Mouse (Mus musculus) spleen, postnatal 36 days (tissue): ENCODE measurements around the gene Fgfr2.

Experiments
- DNase-seq, 2 experiments: peaks; one replicate each; pipeline ENCODE4 v3.0.0; 2022; ENCODE audit warnings: low spot score in 2 of 2, mixed read lengths in 1 of 2

The Fgfr2 gene

DNA sequence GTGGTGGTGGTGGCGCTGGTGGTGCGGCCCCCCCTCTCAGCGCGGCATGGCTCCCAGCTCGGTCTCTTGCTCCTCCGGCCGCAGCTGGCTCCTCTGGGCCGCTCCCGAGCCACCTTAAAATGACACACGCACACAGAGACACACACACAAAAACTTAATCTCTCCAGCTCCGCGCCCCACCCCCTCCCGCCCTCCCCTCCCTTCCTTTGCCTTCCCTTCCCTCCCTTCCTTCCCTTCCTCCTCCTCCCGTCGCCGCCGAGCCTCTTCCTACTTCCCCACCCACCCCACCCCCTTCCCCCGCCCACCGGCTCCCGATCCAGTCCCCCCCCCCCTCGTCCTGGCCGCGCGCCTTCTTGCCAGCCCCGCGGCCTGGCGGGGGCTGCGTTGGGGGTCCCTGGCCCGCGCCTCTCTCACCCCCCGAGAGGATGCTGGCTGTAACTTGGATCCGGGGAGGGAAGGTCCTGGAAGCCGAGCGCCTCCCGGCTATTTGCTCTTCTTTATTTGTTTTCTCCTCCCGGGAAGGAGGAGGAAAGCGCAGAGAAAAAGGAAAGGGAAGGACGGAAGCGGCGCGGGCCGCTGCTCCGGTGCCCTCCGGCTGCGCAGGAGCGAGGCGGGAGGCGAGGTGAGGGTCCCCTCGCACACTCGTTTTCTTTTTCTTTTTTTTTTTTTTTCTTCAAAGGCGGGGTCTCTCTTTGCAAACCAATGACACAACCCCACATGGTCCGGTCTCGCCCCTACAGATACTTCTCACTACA is at the start of gene Fgfr2:
Gene Fgfr2 (minus strand): TSS at position 107 of the 755 bp plus-strand sequence.
- peak in 1 of 2 experiments; percentile 11 for DNase-seq

DNA sequence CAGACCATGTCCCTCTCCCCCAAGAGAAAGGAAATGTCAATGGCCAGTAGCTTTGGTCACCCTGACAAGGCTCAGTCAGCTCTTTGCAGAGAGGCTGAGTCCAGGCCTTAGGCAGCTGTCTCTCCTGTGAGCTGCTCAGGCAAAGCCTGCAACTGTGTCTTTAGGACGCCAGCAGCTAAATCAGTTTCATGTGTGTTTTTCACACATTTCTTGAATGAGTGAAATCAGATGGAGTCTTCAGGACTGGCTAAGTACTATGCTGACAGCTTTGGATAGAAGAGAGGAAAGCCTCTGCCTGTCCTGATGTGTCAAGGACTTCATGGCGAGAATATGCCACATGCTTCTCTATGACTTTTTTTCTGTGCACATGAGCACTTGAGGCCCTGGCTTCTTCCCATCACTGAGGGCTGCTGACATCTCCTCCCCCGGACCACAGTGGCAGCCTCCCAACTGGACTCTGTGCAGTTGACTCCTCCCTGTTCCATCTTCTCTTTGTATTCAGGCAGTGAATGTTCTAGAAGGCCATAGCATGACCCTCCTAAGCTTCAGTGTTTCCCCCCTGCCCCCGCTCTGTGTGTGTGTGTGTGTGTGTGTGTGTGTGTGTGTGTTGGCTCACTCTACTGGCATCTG is 48.4 kb upstream of the Fgfr2 start:
- peak in 1 of 2 experiments; percentile 11 for DNase-seq

DNA sequence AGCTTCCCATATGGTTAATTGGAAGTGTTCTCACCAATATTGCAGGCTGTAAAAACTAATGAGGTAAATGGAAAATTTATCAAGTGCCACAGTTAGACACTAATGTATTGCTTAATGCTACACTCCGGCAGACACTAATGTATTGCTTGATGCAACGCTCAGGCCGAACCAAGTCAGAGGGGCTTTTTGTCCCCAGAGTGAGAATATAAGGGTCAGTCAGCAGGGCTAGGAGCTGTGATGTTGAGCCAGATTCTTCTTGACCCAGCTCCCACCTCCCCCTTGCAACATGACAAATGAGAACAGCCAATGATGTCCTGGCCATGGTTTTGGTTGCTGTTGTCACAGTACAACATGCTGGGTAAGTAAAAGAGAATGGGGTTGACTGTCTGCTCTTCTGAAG is 45.8 kb upstream of the Fgfr2 start:
- no peak for DNase-seq

DNA sequence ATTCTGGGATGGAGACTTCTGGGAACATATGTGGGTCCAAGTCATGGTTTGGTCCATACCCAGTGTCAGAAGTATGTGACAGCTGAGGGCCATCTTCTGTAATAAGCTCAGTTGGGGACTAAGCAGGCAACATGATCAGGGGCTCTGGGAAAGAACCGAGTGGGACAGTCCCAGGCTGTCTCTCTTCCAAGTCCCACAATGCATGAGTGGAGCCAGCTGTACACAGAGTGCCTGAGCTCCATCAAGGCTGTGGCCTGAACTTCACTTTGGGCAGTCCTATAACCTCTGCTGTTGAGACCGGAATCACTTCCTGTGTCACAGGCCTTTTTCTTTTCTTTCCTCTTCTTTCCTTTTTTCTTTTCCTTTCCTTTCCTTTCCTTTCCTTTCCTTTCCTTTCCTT is 44.8 kb upstream of the Fgfr2 start:
- DNase-seq: no peak

DNA sequence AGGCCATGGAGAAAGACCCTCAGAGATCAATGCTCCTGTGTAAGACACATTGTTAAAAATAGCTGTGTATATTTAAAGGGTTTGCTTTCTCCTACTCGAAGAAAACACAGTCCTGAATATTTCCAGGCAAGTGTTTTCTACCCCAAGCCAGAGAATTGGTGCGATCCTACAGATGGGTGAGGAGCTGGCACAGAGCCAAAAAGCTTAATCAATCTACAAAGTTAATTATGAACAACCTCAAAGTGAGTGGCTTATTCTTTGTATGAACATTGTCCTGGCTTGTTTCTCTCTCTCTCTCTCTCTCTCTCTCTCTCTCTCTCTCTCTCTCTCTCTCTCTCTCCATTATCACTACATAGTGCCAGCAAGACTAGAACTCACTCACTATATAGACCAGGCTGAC is 41.6 kb upstream of the Fgfr2 start:
- DNase-seq: no peak

DNA sequence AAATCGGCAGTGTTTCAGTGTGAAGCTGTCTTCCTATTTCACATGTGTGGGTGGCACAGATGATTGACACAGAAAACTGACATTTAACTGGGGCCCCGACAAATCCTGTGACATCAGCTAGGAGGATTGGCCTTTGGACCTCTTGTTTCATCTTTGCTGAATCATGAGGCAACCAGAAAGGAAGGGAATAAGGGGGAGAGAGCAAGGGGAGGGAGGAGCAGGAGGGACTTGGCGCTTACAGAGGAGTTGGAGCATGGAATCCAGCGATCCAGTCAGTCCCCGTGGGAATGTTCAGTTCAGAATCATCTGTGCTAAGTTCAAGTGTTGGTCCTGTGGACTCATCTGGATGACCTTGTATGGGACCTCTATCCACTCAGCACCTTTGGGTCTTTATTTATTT is 39.9 kb upstream of the Fgfr2 start:
- no peak for DNase-seq

DNA sequence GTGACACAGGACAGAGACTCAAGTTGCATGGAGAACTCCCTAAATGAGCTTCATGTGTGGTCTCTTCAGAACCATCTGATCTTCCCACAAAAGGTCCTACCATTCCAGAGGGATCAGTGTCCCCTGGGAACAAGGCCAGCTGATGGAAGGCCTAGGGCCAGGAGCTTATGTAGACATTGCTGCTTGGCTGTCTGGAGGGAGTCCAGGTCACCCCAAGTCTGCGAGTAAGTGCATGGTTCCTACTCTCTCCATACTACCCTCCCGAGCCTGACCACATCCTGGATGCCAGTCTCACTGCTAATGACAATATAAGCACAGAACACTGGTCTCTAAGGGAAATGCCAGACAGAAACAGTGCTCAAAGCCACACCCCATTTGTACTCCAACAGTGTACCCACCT is 39.0 kb upstream of the Fgfr2 start:
- no peak for DNase-seq

DNA sequence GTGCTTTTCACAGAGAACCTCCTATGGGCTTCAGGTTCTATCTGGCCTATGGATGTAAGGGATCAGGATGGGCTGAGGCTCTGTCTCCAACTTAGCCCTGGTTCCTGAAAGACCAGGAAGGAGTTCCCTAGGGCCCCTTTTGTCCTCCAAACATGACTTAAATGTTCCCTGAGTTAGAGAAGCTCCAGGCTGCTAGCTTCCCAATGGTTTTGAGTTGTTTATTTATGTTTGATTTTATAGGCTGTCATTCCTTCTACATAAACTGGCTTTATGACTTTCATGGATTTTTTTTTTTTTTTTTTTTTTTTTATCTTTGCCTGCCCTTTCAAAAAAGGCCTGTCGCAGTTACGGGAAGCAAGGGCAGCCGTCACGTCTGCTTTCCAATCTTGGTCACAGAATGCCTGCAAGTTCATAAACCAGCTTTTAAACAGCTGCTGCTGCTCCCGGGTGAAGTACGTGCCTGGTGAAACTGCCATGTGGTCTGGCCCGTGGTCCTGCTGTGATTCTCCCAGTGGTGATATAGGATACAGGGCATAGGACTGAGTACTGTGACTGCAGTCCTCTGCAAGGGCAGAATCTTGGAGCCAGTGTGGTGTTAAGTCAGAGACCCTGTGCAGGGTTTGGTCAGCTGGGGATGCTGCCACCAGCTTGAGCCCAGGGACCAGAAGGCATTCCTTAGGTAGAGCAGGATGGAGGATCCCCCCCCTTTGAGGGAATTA is 38.4 kb upstream of the Fgfr2 start:
- no peak for DNase-seq

DNA sequence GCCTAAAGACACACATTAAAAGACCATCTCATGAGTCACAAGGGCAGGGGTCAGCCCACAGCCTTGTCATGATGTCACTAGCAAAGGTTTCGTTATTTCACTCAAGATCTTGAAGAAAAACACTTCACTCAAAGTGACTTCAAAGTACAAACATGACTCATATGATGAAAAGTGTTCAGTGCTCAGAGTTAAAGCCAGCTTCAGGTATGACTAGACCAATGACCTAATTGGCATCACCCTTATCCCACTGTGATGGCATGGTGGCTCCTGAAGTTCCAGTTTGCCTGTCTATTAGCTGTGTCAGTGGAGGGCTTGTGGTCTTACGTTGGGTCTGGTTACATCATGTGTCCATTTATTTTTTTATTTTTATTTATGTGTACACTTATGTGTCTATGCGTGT is 36.4 kb upstream of the Fgfr2 start:
- DNase-seq: no peak

DNA sequence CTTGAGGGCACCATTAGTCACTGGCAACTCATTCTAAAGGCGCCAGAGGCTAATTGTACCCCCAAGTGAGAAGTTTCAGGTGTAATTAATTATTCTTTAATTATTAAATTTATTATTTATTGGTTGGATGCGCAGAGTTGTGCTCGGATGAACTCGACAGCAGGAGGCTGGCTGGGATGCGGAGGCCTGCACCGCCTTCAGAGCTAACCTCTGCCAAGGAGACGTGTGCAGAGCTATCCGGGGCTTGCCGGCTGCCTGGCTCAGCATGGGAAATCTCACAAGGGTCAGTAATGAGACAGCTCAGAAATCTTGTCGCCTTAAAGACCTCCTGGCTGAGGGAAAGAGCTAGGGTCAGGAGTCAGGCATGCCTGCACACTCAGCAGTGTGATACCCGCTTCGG is 32.5 kb upstream of the Fgfr2 start:
- DNase-seq: no peak

DNA sequence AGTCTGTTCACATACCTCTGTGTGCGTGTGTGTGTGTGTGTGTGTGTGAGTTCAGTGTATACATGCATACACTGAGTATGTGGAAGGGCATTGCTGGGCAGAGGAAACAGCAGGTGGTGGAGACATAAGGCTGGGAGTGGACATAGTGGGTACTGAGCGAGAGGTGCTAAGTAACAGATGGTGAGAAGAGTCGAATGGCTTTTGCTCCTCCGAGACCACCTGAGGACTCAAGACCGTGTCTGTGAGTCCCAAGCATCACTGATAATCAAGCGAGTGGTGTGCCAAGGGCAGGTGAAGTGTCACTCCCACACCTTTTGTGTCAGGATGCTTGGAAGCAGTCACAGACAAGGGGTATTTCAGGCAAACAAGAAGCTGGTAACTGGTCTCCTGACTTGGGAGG is 31.7 kb upstream of the Fgfr2 start:
- no peak for DNase-seq

DNA sequence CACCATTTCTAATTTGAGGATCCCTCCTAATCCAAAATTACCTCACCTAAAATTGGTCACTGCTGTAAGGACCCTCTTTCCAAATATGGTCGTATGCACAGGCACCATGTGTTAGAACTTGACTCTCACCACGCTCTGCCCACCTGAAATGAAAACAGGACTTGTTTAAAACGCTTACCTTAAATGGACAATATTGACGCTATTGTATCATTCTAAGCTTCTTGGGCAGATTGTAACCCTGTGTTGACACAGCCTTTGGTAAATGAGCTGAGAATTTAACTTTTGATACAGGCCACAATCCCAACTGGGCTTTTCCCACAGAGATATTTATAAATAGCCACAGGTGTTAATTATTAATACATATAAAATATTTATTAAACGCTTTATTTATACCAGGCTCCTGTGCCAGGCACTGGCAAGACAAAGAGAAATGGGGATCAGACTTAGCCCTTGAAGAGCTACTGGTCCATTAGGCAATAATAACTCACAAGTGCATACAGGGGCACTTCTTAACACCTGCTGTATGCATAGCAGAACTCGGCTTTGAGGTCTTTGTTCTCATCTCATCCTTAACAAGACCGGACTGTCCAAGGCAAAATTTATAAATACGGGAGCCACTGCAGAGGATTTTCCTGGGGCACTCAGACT is 16.7 kb upstream of the Fgfr2 start:
- no peak for DNase-seq

DNA sequence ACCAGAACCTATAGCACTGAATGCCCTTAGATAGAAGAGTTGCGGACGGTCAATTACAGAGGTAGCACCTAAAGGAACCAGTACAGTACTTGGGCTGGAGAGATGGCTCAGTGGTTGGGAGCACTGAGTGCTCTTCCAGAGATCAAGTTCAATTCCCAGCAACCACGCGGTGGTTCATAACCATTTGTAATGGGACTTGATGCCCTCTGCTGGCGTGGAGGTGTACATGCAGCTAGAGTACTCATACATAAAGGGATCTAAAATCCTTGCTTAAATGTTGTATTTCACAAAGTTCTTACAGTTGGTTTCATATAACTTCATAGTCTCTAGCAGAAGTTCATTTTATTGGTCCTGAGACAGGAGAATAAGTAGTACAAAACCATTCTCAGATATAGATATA is 10.4 kb upstream of the Fgfr2 start:
- no peak for DNase-seq

DNA sequence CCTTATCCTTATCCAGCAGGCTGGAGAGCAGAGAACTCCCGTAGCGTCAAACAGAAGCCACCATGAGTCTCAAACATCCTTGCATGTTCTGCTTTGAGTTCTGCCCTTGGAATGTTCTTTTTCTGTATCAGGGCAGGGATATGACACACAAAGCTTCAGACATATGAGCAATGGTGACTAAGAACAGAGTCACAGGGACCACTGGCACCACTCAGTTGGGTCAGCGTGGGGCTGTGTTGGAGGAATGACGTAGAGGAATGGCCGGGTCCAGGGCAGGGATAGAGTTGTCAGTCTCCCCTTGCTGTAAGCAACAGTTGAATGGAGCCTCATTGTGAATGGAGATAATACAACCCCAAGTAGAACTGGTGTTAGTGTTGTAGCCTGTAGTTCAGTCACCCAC is 9.6 kb upstream of the Fgfr2 start:
- no peak for DNase-seq

DNA sequence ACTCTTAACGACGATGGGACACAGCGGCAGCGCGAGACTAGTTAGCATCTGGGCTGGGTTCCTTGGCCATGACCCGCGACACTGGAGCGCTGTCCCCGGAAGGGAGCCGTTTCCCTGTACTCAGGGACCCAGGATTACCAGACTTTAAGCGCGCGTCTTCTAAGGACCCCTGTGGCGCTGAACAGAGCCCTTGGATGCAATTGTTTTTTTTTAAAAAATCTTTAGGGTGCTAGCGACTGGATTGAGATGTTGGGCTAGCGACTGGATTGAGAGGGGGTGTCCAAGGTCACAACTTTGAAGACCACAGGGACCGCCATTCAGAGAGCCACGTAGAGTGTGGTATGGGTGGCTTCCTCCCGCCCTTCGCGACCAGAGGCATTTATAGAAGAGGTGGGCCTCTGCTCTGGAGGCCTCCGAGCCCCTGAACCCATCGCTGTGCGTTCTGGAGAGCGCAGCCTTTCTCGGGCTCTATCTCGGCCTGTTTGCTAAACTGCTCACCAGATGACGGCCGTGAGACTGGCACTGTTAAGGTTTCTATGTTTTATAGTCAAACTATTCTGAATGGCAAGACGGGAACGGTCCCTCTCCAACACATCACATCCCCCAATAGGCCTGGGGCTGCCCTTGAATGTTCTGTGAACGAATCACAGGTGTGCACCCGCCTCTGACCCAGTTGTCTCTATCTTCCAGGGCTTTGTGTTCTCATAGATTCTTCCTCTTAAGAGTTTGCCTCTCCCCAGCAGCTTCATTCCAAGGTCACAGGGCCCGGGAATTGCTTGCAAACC is 1.7 kb upstream of the Fgfr2 start:
- no peak for DNase-seq

DNA sequence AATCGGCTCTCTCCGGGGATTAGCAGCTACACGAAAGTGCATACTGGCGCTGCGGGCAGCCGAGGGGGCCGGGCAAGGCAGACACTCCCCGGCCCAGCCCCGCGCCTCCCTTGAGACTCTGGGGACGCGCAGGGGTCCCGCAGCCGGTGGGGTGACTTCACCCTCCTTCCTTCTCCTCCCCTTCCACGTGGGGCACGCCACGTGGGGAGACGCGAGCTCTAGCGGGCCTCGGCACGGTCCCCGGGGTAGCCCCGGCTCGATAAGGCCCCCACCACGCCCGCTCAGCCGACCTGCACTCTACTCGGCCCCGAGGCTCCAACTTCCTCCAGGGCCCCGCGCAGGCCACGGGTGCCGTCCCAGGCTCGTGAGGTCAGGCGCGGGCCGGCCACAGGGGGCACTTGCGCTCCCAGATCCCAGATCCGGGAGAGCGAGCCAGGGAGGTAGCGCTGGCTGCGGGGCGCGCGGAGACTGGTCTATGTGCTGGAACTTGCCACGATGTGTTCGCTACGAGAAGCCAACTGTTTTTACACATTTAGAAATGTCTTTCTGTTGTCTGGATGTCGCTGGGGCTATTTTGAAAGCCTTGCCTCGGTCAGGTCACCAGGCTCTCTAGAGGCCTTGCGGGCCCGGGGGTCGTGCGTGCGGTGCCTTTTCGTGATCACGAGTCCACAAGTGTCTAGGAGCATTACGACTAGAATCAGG is 1.0 kb upstream of the Fgfr2 start, which contains the start of gene Ctbp2:
Gene Ctbp2 (minus strand): TSS at position 356 of the 702 bp plus-strand sequence.
- peak; percentile 33 to 46 for DNase-seq

DNA sequence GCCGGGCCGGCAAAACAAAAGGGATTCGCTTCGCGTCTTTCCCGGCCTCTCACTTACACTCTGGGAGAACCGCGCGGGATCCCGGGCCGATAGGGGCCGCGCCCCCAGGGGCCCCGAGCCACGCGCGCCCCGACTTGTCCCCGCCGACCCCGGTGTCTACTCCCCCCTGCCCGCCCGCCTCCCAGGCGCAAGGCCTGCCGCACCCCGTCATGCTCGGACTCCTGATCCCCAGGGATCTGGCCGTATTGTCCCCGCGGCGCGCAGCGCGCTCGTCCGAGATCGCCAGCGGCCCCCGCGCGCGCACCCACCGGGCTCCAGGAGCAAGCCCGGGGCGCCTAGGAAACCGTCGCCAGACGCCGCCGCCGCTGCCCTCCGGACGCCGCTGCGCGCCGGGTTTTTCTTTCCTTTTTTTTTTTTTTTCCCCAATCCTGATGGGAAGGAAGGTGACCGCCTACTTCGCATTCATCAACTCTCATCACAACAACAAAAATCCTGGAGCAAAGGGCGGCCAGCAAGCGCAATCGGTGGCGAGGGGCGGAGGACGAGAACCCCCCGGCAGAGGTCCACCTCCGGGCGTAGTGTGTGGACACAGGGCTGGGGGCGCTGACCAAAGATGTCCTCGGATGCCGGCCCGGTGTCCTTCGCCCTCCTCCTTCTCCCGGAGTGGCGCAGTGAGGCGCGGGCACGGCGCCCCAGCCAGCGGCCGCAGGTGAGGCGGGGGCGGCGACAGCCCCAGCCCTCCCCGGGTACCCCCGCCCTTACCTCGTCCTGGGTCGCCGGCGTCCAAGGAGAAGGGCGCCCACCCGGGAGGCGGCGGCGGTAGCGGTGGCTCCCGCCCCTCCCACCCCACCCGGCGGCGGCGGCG is 539 bp downstream of the Fgfr2 start:
- peak in 1 of 2 experiments; percentile 4 for DNase-seq

DNA sequence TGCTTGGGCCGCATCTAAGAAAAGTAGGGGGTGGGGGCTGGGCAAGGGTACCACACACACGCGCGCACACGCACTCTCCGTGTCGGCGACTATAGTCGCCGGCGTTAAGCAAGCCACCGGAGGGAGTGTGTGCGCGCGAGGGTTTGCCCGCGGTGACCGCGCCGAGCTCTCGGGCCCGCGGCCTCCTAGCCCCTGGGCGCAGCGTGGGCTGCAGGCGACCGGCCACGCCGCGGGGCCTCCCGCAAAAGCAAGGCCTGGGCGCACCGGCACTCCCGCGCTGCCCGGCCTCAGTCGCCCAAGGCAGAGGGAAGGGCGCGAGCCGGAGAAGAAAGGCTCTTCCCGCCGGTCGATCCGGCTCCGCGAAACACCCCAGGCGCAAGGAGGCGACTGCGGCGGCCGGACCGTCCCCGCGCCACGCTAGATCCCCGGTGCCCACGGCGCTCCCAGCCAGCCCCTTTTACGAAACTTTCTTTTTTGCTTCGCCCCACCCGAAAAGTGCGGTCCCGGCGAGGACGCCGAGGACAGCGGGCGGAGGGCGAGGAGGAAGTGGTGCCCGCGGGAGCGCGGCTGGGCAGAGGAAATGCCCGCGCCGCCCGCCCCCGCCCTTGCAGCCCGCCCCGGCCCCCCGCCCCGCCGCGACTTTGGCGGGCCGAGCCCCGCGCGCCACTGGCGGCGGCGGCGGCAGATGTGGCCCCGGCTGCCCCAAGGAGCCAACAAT is 1.3 kb downstream of the Fgfr2 start:
- DNase-seq: no peak

DNA sequence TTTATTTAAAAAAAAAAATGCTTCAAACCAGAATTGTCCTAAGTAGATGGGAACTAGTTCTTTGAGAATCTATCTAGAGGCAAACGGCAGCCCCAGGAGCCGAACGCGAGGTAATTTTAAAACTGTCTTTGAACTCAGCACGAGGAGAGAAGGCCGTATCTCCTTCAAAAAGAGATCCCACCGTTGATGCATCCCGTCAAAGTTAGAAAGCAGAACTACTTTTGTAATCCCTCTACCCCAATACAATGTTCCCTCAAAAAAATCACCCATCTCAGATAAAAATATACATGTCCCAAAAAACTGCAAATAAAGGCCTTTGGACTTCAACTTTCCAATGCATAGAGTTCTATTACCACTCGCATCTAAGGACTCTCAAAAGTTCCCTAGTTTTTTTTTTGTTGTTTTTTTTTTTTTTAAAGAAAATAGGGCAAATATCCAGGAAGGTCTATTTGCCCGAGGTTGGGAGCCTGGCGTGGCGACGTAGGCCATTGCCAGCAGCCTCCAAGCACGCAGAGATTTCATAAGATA is 2.0 kb downstream of the Fgfr2 start:
- DNase-seq: no peak
